In the genomic region with DNA sequence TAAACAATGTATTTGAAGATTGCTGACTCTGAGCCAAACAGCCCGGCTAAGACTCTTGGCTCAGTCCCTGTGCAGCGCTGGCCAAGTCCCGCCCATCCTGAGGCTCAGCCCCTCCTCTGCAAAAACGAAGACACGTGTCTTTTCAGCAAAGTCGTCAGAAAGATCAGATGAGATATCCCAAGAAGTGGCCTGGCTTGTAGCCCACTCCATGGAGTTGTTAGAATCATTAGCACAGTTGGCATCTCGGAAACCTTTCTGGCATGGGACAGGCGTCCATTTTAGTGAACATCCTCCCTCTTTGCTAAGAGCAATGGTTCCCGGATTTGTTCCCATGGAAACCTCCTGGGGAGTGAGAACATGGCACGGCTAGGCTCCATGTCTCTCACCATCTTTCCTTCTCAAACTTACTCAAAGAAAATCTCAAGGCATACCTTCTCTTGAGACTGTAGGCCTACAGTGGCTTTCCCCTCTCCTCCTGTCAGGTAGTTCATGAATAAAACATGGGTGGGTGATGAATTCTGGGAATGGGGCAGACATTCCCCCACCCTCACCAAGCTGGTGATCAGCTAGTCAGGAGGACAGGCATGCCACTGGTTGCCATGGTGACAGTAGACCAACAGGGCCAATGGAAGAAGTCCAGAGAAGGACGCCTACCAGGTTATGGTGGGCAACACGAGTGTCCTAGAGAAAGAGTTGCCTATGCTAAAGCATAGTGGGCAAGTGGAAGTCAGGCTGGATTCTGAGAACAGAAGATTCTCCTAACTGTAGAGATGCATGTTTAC, we compare ENCODE assay signal across 8 mouse cellular contexts. TPM values are rescaled to one million over a fixed set of nuclear protein-coding genes. Genes with fewer than 3 reads are reported as not detected.
DNase-seq lines count a peak whose midpoint lies in the region; ATAC-seq and TF ChIP-seq lines count a peak whose summit lies in the region.

No protein-coding gene starts in this region.

- no peak overlapping the region for H3K4me2 ChIP-seq in embryonic facial prominence, embryonic 12.5 days (replicated peaks)
- peak overlapping the region; percentile 36 for H3K4me2 ChIP-seq in hindbrain, embryonic 15.5 days

- H3K4me3 ChIP-seq in left cerebral cortex, adult 2 months, result no peak overlapping the region
- no peak overlapping the region for H3K4me3 ChIP-seq in embryonic facial prominence, embryonic 12.5 days
- H3K4me3 ChIP-seq in hindbrain, embryonic 15.5 days, result no peak overlapping the region

- H3K27ac ChIP-seq in left cerebral cortex, adult 2 months, result no peak overlapping the region
- 0 out of 2 replicates have a peak overlapping the region, but pooled peaks have one; percentile 6 for H3K27ac ChIP-seq in embryonic facial prominence, embryonic 12.5 days
- no peak overlapping the region for H3K27ac ChIP-seq in hindbrain, embryonic 15.5 days (replicated peaks)

- ATAC-seq in embryonic facial prominence, embryonic 12.5 days (ENCODE audit: insufficient number of reproducible peaks, insufficient read depth, low FRiP score, low TSS enrichment), result no peak
- peak; percentile 80 for ATAC-seq in hindbrain, embryonic 15.5 days (ENCODE audit: low FRiP score, low read depth)
- no peak for ATAC-seq in CD4-positive, CD25-positive, alpha-beta regulatory T cell, adult 4 months

- H3K36me3 ChIP-seq in embryonic facial prominence, embryonic 12.5 days, result no peaks in the 10 kb centered on the region
- H3K36me3 ChIP-seq in hindbrain, embryonic 15.5 days, result no peaks in the 10 kb centered on the region

- H3K27me3 ChIP-seq in embryonic facial prominence, embryonic 12.5 days, result no peaks in the 10 kb centered on the region
- H3K27me3 ChIP-seq in hindbrain, embryonic 15.5 days, result no peaks in the 10 kb centered on the region

- no peaks in the 10 kb centered on the region for H3K9me3 ChIP-seq in embryonic facial prominence, embryonic 12.5 days
- no peaks in the 10 kb centered on the region for H3K9me3 ChIP-seq in hindbrain, embryonic 15.5 days

- no peak overlapping the region for H3K9ac ChIP-seq in embryonic facial prominence, embryonic 12.5 days
- no peak overlapping the region for H3K9ac ChIP-seq in hindbrain, embryonic 15.5 days

- DNase-seq in left cerebral cortex, postnatal 10 days (ENCODE audit: extremely low spot score in 1 of 2, low spot score in 2 of 2), result peak; percentile 24 to 71
- no peak for DNase-seq in left cerebral cortex, adult 2 months (ENCODE audit: extremely low spot score in 1 of 2, low spot score in 2 of 2)
- DNase-seq in lung, postnatal 10 days, result peak; percentile 87
- DNase-seq in B cell, adult 2 months, result no peak
- no peak for DNase-seq in cerebellum, adult 9-11 months

- no peak for TF ChIP-seq CTCF in left cerebral cortex, adult 2 months (IDR thresholded peaks at IDR 0.05)

- 65% methylated on average over 12 of the region's 12 CpGs for WGBS in embryonic facial prominence, embryonic 12.5 days
- 36% methylated on average over 12 of the region's 12 CpGs for WGBS in hindbrain, embryonic 15.5 days

- intact Hi-C loops in left cerebral cortex, postnatal 10 days (cut with DNase I), result no loop called here
- intact Hi-C loops in left cerebral cortex, adult 2 months (cut with DNase I), result no loop called here

- peaks cover 59% of the 10 kb centered on the region for H3K4me1 ChIP-seq in embryonic facial prominence, embryonic 12.5 days
- peaks cover 30% of the 10 kb centered on the region for H3K4me1 ChIP-seq in hindbrain, embryonic 15.5 days (replicated peaks)

RNA-seq across cellular contexts. Expression of gene Tgfbi, which starts 11.3 kb away (rescaled TPM):
- 1 to 10 TPM; 3.5 to 4.0 TPM for total RNA-seq in left cerebral cortex, postnatal 10 days (2021)
- 1 to 10 TPM; 3.8 to 5.1 TPM for total RNA-seq in left cerebral cortex, adult 2 months (2021)
- 120 and 121 TPM in 2 replicates for polyA plus RNA-seq in embryonic facial prominence, embryonic 12.5 days (2016; fragmentation: Nextera tagmentation; extraction: Ambion mirVana)
- 5.6 and 7.7 TPM in 2 replicates for polyA plus RNA-seq in hindbrain, embryonic 15.5 days (2015; fragmentation: Nextera tagmentation; extraction: Ambion mirVana)
- under 1 TPM; 0.40 to 0.75 TPM for polyA plus RNA-seq in CD4-positive, CD25-positive, alpha-beta regulatory T cell, adult 4 months (2017; shearing (Covaris generic))

RNA-seq across cellular contexts. Expression of gene Lect2, which starts 49.7 kb away (rescaled TPM):
- not detected for total RNA-seq in left cerebral cortex, postnatal 10 days (2021)
- total RNA-seq in left cerebral cortex, adult 2 months (2021), result not detected
- not detected in 2 replicates for polyA plus RNA-seq in embryonic facial prominence, embryonic 12.5 days (2016; fragmentation: Nextera tagmentation; extraction: Ambion mirVana)
- polyA plus RNA-seq in hindbrain, embryonic 15.5 days (2015; fragmentation: Nextera tagmentation; extraction: Ambion mirVana), result 0.18 TPM in 1 of 2 replicates, not detected in the other
- not detected for polyA plus RNA-seq in CD4-positive, CD25-positive, alpha-beta regulatory T cell, adult 4 months (2017; shearing (Covaris generic))

Comparison
In these comparisons a context has a peak if more than half of its experiments do, and no peak if none do; other contexts are left out.
1. DNase-seq: peak in left cerebral cortex, postnatal 10 days (2 of 2) and lung, postnatal 10 days (single experiment); none in left cerebral cortex, adult 2 months (0 of 2), B cell, adult 2 months (0 of 2) and cerebellum, adult 9-11 months (single experiment).
2. RNA of gene Tgfbi, which starts 11.3 kb away (polyA plus RNA-seq): 120 to 121 TPM in embryonic facial prominence, embryonic 12.5 days; 5.6 to 7.7 TPM in hindbrain, embryonic 15.5 days and 0.40 to 0.75 TPM in CD4-positive, CD25-positive, alpha-beta regulatory T cell, adult 4 months; every median in the first group is over 10 times any median in the second.